Mouse (Mus musculus) spleen, adult 2 months (tissue): ENCODE measurements around the gene H2-Q7.
"Not testable (repeated sequence)": the region's sequence is repeated elsewhere in the genome, so short reads cannot be mapped to it uniquely, and the experiment has no call there.

Experiments
- CTCF ChIP-seq: fragments of 200-500 bp; IDR thresholded peaks from 2 replicates; pipeline ENCODE4 v1.5.1; 2011; ENCODE audit warnings: mild to moderate bottlenecking, inconsistent platforms; ENCODE audit not compliant: insufficient read depth, insufficient read length, insufficient replicate concordance; ENCODE audit errors: extremely low read depth
- POLR2A ChIP-seq: fragments of 200-500 bp; IDR thresholded peaks from 2 replicates; pipeline ENCODE4 v1.6.1; 2011; ENCODE audit warnings: low read depth, low read length, inconsistent platforms

DNA sequence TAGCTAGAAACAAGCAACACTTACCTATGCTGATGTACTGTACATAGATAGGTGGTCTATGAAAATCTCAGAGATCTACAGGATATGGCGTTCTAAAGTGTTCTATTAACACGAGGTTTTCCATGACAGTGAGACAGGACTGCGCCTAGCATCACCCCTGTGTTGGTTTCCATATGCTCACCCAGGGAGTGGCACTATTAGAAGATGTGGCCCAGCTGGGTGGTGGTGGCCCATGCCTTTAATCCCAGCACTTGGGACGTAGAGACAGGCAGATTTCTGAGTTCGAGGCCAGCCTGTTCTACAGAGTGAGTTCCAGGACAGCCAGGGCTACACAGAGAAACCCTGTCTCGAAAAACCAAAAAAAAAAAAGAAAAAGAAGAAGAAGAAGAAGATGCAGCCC lies 8.3 kb upstream of the H2-Q7 start:
- TF ChIP-seq CTCF, POLR2A: not testable (repeated sequence)
